Mouse (Mus musculus) neural tube, embryonic 10.5 days (tissue): Measurements from ENCODE around the gene Plpp3.

ENCODE experiments used
- DNase-seq: peaks from one replicate; pipeline ENCODE4 v3.0.0-alpha.2; 2017; ENCODE audit warnings: low spot score; ENCODE audit errors: extremely low spot score

The Plpp3 gene

GRCm38 (mm10) chr4:105187873-105188272 lies 30.7 kb downstream of the Plpp3 start:
- DNase-seq: no peak

GRCm38 (mm10) chr4:105188801-105189200 lies 31.7 kb downstream of the Plpp3 start:
- no peak for DNase-seq

DNA sequence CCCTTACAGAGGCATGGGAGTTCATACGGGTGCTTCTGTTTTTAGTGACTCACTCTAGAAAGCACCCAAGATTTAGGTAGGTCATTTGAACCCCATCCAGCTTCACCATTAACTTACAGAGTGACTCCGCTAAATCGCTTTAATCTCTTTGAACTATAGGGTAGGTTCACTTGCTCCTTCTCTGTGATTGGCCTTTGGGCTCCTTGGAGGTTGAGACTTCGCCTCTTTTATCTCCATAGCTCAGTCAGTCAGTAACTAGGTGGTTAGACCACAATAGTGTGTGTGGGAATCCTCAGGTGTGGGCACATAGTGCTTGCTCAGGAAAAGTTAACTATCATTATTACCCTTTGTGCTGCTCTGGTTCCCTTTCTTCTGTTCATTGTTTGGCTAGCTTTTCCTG lies 33.7 kb downstream of the Plpp3 start:
- no peak for DNase-seq

GRCm38 (mm10) chr4:105191550-105191949 lies 34.4 kb downstream of the Plpp3 start:
- DNase-seq: no peak

DNA sequence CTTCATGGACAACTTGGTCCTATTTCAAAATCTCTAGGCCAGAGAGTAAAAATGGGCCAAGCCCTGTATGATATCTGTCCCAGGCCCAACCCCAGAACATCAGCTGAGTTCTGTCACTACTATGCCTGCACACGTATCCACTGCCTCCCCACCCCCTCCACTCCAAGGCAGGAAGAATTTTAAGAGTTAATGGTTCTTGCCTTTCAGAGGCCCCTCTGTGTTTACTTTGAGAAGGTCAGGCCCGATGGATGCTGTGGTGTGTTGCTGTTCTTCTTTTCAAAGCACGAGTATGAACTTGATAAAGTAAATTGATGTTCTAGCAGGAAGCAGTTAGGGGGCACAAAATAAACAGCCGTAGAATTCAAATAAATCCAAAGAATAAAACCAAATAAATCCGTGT lies 35.5 kb downstream of the Plpp3 start:
- DNase-seq: no peak

- no peak for DNase-seq
Measured at GRCm38 (mm10) chr4:105195256-105195655, 38.1 kb downstream of the Plpp3 start.

- DNase-seq: no peak
Measured at GRCm38 (mm10) chr4:105196099-105196498, 39.0 kb downstream of the Plpp3 start.

- DNase-seq: no peak
Measured at GRCm38 (mm10) chr4:105196993-105197765, 40.0 kb downstream of the Plpp3 start.

DNA sequence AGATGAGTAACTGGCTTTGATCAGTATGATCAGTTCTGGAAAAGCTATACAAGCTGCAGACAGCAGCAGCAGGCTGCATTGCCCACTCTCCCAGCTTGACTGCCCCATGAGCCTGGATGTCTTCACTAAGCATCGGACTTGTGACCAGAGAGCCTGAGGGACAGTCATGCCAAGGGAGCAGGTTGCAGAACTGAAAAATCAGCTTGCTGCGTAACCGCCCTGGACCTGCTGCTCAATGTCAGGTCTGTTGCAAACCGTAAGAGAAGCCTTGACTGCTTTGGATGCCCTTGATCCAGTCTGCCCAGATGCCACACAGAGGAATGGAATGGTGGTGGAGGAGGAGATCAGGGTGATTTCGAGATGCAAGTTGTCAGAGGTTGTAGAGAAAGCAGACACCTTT lies 41.5 kb downstream of the Plpp3 start:
- DNase-seq: no peak

GRCm38 (mm10) chr4:105199345-105199744 lies 42.2 kb downstream of the Plpp3 start:
- DNase-seq: no peak

- no peak for DNase-seq
Measured at GRCm38 (mm10) chr4:105200624-105201524, 43.7 kb downstream of the Plpp3 start.

- DNase-seq: no peak
Measured at GRCm38 (mm10) chr4:105202439-105202838, 45.3 kb downstream of the Plpp3 start.

DNA sequence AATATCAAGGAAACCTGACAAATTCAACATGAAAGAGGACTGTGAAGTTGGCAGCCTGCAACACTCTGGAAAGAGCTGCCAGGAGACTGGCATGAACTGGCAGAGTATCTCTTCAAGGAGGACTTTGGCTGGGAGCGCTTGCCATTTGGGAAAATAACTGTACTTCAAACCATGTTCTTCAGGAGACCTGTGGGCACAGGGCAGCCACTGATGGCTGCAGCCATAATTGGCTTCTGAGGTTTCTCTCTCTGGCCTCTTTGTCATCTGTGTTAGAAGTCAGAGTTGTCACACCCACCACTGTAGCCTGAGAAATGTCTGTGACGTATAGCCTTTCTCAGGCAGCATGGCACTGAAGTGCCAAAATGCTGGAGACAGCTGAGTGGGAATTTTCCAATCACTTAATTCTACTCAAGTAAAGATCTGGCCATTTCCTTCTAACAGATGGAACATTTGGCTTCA lies 46.2 kb downstream of the Plpp3 start:
- DNase-seq: no peak

DNA sequence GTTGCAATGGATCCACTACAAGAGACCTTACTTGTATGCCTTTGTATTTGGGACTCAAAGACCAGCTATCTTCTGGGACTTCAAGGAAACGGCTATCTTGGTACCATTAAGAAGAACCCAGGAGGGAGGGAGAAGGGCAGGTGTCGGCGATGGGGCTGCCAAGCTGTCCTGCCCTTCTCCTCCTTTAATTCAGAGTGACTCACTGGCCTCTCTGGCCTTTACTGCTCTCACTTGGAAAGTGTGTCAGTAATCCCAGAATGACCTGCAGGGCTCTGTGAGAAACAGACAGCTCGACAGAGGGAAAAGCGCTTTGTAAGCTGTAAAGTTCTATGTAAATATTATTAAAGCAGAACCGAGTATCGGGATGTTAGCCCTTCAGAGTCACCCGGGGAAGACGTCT lies 46.9 kb downstream of the Plpp3 start:
- no peak for DNase-seq

DNA sequence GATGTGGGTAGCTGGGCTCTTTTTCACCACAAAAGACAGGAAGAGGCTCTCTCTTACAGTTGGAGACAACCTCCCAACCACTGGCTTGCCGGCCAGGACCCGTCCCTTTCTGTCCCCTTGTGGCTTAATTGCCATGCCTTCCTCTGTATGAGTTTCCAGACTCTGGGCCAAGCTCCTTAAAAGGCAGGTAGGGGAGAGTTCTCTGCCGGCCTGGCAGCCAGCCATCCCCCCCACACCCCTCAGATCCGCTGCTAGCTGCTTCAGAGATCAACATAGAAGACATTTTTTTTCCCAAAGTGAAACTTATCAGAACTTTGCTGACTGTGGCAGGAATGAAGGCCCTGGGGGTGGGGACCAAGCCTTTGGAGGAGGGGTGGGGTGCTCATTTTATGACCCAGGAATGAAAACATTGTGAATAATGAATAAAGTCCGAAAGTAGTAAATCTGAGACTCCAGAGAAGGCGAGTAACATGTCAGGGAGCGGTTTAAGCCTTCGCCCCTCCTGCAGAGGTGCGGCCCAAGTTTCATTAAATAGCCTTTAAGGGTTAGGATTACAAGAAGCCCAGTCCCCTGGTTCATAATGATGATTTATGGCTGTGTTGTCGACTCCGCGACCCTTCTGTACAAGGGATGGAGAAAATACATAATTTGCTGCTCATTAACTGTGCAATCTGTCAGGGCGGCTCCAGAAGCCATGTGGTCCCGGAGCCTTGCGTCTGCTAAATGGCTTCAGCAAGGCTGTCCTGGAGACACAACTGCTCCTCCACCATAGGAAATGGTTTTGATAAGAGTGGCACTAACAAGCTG lies 48.1 kb downstream of the Plpp3 start:
- peak; percentile 49 for DNase-seq

- no peak for DNase-seq
Measured at GRCm38 (mm10) chr4:105206102-105206501, 49.0 kb downstream of the Plpp3 start.

DNA sequence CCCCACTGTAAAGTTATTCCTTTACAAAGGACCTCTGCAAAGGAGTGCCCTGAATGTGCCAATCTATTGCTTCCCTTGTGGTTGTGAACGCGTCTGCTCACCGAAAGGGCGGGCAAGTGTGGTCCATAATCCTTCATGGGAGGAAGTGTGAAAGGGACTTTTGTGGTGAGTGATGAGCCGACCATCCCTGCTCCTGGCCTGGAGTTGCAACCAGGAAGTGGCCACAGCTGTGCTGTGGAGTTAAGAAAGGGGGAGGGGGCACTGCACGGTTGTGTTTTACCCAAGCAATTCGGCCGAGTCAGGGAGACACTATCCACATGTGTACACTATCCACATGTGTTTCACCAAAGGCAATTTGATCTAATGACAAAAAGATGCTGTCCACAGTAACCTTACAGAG lies 49.8 kb downstream of the Plpp3 start:
- peak; percentile 51 for DNase-seq

DNA sequence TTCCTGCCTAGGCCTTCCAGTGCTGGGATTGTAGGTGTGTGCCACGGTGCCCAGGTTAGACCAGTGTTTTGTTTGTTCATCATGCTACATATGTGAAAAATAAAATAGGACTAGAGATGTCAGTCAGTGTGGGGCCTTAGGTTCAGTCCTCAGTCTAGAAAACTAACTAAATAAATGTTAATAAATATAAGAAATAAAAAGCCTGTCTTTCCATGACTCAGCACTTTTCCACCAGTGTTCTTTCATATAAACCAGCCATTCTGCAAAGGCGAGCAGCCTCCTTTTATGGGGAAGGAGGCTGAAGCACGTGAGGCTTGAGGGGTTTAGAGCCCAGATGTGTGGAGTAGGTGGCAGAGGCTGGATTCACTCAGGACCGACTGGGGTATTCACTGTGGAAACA lies 50.5 kb downstream of the Plpp3 start:
- DNase-seq: no peak

- DNase-seq: no peak
Measured at GRCm38 (mm10) chr4:105208977-105209376, 51.8 kb downstream of the Plpp3 start.

DNA sequence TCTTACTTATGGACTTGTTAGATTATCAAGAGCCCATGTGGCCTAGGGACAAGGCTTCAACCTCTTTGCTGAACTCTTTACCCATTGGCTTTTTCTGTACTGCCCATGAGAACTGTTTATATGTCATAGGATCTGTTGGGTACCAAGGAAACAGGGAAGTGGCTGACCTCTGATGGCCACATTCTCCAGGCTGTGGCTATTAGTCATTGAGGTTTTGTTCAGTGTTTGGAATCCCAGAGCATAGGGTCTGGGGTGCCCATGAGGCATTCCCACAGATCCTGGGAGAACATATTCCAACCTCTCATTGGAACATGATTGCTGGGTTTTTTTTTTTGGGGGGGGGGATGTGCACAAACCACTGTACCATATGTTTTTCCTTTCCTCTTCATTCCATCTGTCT lies 56.2 kb downstream of the Plpp3 start:
- no peak for DNase-seq

GRCm38 (mm10) chr4:105214438-105214837 lies 57.3 kb downstream of the Plpp3 start:
- no peak for DNase-seq
